Mouse (Mus musculus) liver, embryonic 14.5 days (tissue): Measurements from ENCODE around the gene Atp6v0a4. TPM values are rescaled to one million over a fixed set of nuclear protein-coding genes. Genes with fewer than 3 reads are reported as not detected.

ENCODE experiments used
- ATAC-seq: fragments of 200-750 bp; cut with Nextera tagmentation; 2 replicates; pipeline ENCODE4 v1.8.0; 2017; ENCODE audit warnings: moderate number of reproducible peaks, mild to moderate bottlenecking, moderate library complexity; ENCODE audit not compliant: insufficient read depth
- DNase-seq, 3 experiments: peaks; one replicate each; pipeline ENCODE4 v3.0.0-alpha.2; 2012 to 2013; ENCODE audit warnings: low read depth in 3 of 3, low spot score in 3 of 3
- H3K27ac ChIP-seq: fragments of 300-500 bp; sonication (generic); 2 replicates; pipeline ENCODE4 v1.5.1; 2014; ENCODE audit warnings: moderate library complexity, mild to moderate bottlenecking, control low read depth, inconsistent platforms
- H3K27me3 ChIP-seq: fragments of 300-500 bp; sonication (generic); 2 replicates; pipeline ENCODE4 v1.6.1; 2014; ENCODE audit warnings: mild to moderate bottlenecking, low read length, moderate library complexity; ENCODE audit not compliant: control insufficient read depth, insufficient read depth
- H3K36me3 ChIP-seq: fragments of 300-500 bp; sonication (generic); replicated peaks from 2 replicates; pipeline ENCODE4 v1.6.1; 2014; ENCODE audit warnings: low read depth; ENCODE audit not compliant: control insufficient read depth, insufficient read depth
- H3K4me1 ChIP-seq, 2 experiments: fragments of 200-500 bp in 1 of 2; fragments of 300-500 bp in 1 of 2; sonication (generic) in 1 of 2; replicated peaks; 2 replicates each; pipeline ENCODE4 v1.6.1; 2012 to 2014; ENCODE audit warnings: antibody characterized with exemption in 1 of 2, inconsistent platforms in 1 of 2, low read length in 1 of 2; ENCODE audit not compliant: control insufficient read depth in 2 of 2, insufficient read depth in 2 of 2
- H3K4me2 ChIP-seq: fragments of 300-500 bp; sonication (generic); 2 replicates; pipeline ENCODE4 v1.6.1; 2014; ENCODE audit warnings: low read depth, mild to moderate bottlenecking, control low read depth, moderate library complexity
- H3K4me3 ChIP-seq, 2 experiments: fragments of 200-500 bp in 1 of 2; fragments of 300-500 bp in 1 of 2; sonication (generic) in 1 of 2; 2 replicates each; pipeline ENCODE4 v1.5.1; 2012 to 2014; ENCODE audit warnings: low read depth in 2 of 2, low read length in 2 of 2, mild to moderate bottlenecking in 2 of 2, control low read depth in 1 of 2, inconsistent platforms in 1 of 2, moderate library complexity in 1 of 2; ENCODE audit not compliant: insufficient read depth in 1 of 2
- H3K9ac ChIP-seq: fragments of 300-500 bp; sonication (generic); replicated peaks from 2 replicates; pipeline ENCODE4 v1.6.1; 2014; ENCODE audit warnings: mild to moderate bottlenecking, control low read depth, moderate library complexity
- H3K9me3 ChIP-seq: fragments of 300-500 bp; sonication (generic); 2 replicates; pipeline ENCODE4 v1.6.1; 2016; ENCODE audit warnings: low read length, mixed read lengths; ENCODE audit not compliant: control insufficient read depth
- CTCF ChIP-seq: IDR thresholded peaks from 2 replicates; pipeline ENCODE4 v1.5.1; 2016; ENCODE audit warnings: antibody characterized with exemption, low read depth, control low read depth
- EP300 ChIP-seq: IDR thresholded peaks from 2 replicates; pipeline ENCODE4 v1.6.1; 2016; ENCODE audit warnings: antibody characterized with exemption, low read depth
- WGBS: fragments of 180-500 bp; shearing (Covaris S2); extraction: QIAGEN DNeasy Blood & Tissue Kit; methylation state at CpG from one replicate; pipeline ENCODE4 v1.1.7; 2014; ENCODE audit not compliant: insufficient replicate concordance; 5-methylcytosine and 5-hydroxymethylcytosine counted together
- polyA plus RNA-seq, 2 experiments: library from polyadenylated mRNA; depleted of rRNA in 1 of 2; stranded (reverse) in 1 of 2; unstranded in 1 of 2; fragments of >200 nt; fragmentation: Nextera tagmentation in 1 of 2; extraction: Ambion mirVana in 1 of 2; gene quantifications; 2 replicates each; pipeline versions ENCODE4 v1.2.1 to v1.2.3; 2012 to 2014

Gene Atp6v0a4
- polyA plus RNA-seq, 2 experiments: 0.13 to 0.35 TPM

DNA sequence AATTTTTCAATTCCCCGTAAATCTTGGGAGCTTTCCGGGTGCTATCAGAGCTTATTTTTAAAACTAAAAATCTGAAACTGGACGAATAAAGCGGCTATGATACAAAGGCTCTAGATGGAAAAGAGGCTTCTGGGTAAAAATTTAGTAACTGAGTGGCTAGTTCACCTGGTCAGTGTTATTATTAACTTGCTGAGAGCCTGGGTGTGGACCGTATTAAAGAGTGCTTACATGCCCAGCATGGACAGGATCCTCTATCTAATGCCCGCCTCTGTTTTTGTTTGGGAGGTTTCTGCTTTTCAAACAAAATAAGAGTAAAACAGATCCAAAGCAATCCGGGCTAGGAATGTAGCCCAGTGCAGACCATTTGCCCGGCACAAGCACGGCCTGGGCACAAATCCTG, 16.0 kb upstream of the Atp6v0a4 start:
- Histone ChIP-seq H3K4me1 (peaks cover 0 to 7% of the 10 kb centered on the region in 2 experiments; a peak in 2 of 4 replicates), H3K4me2 (no peak overlapping the region), H3K9ac (no peak overlapping the region), H3K27ac (no peak overlapping the region), H3K4me3 (no peak overlapping the region), H3K27me3 (no peaks in the 10 kb centered on the region), H3K9me3 (no peaks in the 10 kb centered on the region), H3K36me3 (no peaks in the 10 kb centered on the region)
- TF ChIP-seq CTCF (no peak), EP300 (no peak)
- DNase-seq (no peak), ATAC-seq (no peak)
- WGBS: 73% methylated on average over 9 of the region's 9 CpGs

DNA sequence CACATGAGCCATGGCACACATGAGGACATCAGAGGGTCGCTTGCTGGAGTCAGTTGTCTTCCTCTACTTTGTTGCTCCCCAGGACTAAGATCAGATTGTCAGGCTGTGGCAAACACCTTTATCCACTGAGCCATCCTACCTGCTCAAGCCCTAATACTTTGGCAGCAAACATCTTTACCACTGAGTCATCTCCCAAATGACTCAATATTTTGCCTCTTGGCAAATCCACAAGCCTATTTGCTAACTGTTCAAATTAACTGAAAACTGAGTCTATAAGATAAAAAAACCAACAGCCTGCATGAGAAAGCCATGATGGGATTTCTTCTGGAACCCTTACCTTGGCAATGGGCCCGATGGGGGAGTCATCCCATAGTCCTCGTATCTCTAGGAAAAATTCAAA, 14.7 kb upstream of the Atp6v0a4 start:
- TF ChIP-seq CTCF (no peak), EP300 (no peak)
- no peak for ATAC-seq
- 62% methylated on average over 3 of the region's 3 CpGs for WGBS
- no peaks in the 10 kb centered on the region for H3K36me3 ChIP-seq
- no peak for DNase-seq
- H3K27me3 ChIP-seq: no peaks in the 10 kb centered on the region
- peaks cover 0 to 4% of the 10 kb centered on the region in 2 experiments; a peak in 2 of 4 replicates for H3K4me1 ChIP-seq
- no peak overlapping the region for H3K4me3 ChIP-seq
- no peaks in the 10 kb centered on the region for H3K9me3 ChIP-seq
- no peak overlapping the region for H3K9ac ChIP-seq
- H3K27ac ChIP-seq: no peak overlapping the region
- no peak overlapping the region for H3K4me2 ChIP-seq

- no peaks in the 10 kb centered on the region for H3K9me3 ChIP-seq
- no peaks in the 10 kb centered on the region for H3K36me3 ChIP-seq
- no peak overlapping the region for H3K4me2 ChIP-seq
- 64% methylated on average over 8 of the region's 8 CpGs for WGBS
- ATAC-seq (no peak), DNase-seq (no peak)
- no peak for TF ChIP-seq EP300
- no peaks in the 10 kb centered on the region for H3K4me1 ChIP-seq
- H3K9ac ChIP-seq: no peak overlapping the region
- H3K4me3 ChIP-seq: no peak overlapping the region
- no peak overlapping the region for H3K27ac ChIP-seq
- no peaks in the 10 kb centered on the region for H3K27me3 ChIP-seq
Observed at GRCm38 (mm10) chr6:38134806-38135559, 10.6 kb upstream of the Atp6v0a4 start.

GRCm38 (mm10) chr6:38131801-38132231, 7.4 kb upstream of the Atp6v0a4 start:
- Histone ChIP-seq H3K36me3 (no peaks in the 10 kb centered on the region), H3K4me2 (no peak overlapping the region), H3K27me3 (no peaks in the 10 kb centered on the region), H3K9me3 (no peaks in the 10 kb centered on the region), H3K4me3 (no peak overlapping the region), H3K4me1 (no peaks in the 10 kb centered on the region), H3K9ac (no peak overlapping the region), H3K27ac (no peak overlapping the region)
- WGBS: 59% methylated on average over 4 of the region's 4 CpGs
- no peak for DNase-seq
- ATAC-seq: no peak
- TF ChIP-seq EP300 (no peak), CTCF (no peak)

GRCm38 (mm10) chr6:38129883-38130282, 5.5 kb upstream of the Atp6v0a4 start:
- WGBS: 76% methylated on average over 5 of the region's 5 CpGs
- Histone ChIP-seq H3K27ac (no peak overlapping the region), H3K4me2 (no peak overlapping the region), H3K27me3 (no peaks in the 10 kb centered on the region), H3K36me3 (no peaks in the 10 kb centered on the region), H3K9ac (no peak overlapping the region), H3K9me3 (no peaks in the 10 kb centered on the region), H3K4me1 (no peaks in the 10 kb centered on the region), H3K4me3 (no peak overlapping the region)
- peak; percentile 42; the same call in 1 of the 2 replicates for TF ChIP-seq CTCF
- no peak for TF ChIP-seq EP300
- DNase-seq (no peak), ATAC-seq (no peak)
